Mouse (Mus musculus): ENCODE data around the gene Vipr2. TPM values are rescaled to one million over a fixed set of nuclear protein-coding genes. Genes with fewer than 3 reads are reported as not detected.

The Vipr2 gene
- polyA plus RNA-seq, 1 experiment from 2014 or later: 1.4 TPM

DNA sequence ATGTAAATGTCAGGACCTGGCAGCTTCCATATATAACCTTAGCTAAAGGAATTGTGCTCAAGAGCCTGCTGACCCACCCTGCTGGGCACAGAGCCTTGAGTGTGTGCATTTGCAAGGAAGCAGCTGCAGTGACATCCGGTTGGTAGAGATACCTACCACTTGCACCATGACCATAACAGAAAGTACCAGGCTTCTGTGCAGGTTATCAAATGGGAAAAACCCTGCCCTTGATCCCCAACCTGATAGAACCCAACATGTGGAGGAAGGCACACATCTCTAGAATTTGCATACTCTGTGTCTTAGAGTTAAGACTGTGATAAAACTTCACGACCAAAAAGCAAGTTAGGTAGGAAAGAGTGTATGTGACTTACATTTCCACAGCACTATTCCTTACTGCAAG is 63.1 kb downstream of the Vipr2 start:
- H3K4me3 ChIP-seq (ENCODE audit: low read depth, low read length): no peak overlapping the region
- no peak overlapping the region for H3K9ac ChIP-seq (ENCODE audit: low read length)
- no peaks in the 10 kb centered on the region for H3K27me3 ChIP-seq (ENCODE audit: control insufficient read depth, insufficient read depth, low read length)
- 95% methylated on average over 2 of the region's 2 CpGs for WGBS
- H3K27ac ChIP-seq (ENCODE audit: low read depth, low read length): no peak overlapping the region
- no peak overlapping the region for H3K4me2 ChIP-seq (ENCODE audit: low read depth)
- no peaks in the 10 kb centered on the region for H3K9me3 ChIP-seq (ENCODE audit: control insufficient read depth, low read length)
- no peaks in the 10 kb centered on the region for H3K4me1 ChIP-seq (ENCODE audit: control insufficient read depth, insufficient read depth, low read length)
- ATAC-seq (ENCODE audit: insufficient read depth, low FRiP score, low TSS enrichment): no peak
- no peaks in the 10 kb centered on the region for H3K36me3 ChIP-seq (ENCODE audit: control insufficient read depth, insufficient read depth, low read length)
- DNase-seq (ENCODE audit: low spot score): no peak

DNA sequence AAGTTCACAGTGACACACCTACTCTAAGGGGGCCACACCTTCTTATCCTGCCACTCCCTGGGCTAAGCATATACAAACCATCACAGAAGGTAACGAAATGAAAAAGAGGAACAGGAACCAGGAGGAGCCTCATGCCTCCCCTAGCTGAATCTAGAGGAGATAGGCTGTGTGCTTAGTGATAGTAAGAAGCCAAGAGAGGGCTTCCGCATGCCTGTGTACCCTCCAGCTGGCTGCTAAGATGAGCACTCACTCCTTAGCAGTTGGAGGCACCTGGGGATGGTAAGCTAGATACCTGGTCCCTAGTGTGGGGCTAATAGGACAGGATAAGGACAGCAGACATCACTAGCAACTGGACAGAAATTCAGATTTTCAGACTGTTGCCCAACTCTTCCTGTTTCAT is 64.3 kb downstream of the Vipr2 start:
- Histone ChIP-seq H3K4me2 (ENCODE audit: low read depth) (no peak overlapping the region), H3K27ac (ENCODE audit: low read depth, low read length) (no peak overlapping the region), H3K4me3 (ENCODE audit: low read depth, low read length) (no peak overlapping the region), H3K27me3 (ENCODE audit: control insufficient read depth, insufficient read depth, low read length) (no peaks in the 10 kb centered on the region), H3K9me3 (ENCODE audit: control insufficient read depth, low read length) (no peaks in the 10 kb centered on the region), H3K36me3 (ENCODE audit: control insufficient read depth, insufficient read depth, low read length) (no peaks in the 10 kb centered on the region), H3K9ac (ENCODE audit: low read length) (no peak overlapping the region), H3K4me1 (ENCODE audit: control insufficient read depth, insufficient read depth, low read length) (no peaks in the 10 kb centered on the region)
- ATAC-seq (ENCODE audit: insufficient read depth, low FRiP score, low TSS enrichment) (no peak), DNase-seq (ENCODE audit: low spot score) (no peak)
- WGBS: 90% methylated on average over 2 of the region's 2 CpGs

DNA sequence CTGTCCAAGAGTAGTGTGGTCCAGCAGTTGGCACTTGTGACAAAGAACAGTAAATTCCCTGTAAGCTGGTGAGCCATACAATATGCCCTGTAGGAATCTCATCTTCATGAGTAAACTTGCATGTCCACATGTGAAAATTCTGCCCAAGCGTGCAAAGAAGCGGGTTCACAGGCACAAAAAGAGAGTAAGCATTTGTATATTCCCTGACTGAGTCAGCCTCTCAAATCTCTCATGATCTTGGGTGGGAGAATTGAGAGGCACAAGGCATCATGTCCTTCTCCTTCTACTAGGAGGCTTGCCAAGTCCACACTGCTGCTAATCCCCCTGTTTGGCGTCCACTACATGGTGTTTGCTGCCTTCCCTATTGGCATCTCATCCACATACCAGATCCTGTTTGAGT is 64.9 kb downstream of the Vipr2 start:
- Histone ChIP-seq H3K4me3 (ENCODE audit: low read depth, low read length) (no peak overlapping the region), H3K9me3 (ENCODE audit: control insufficient read depth, low read length) (no peaks in the 10 kb centered on the region), H3K9ac (ENCODE audit: low read length) (no peak overlapping the region), H3K4me2 (ENCODE audit: low read depth) (no peak overlapping the region), H3K4me1 (ENCODE audit: control insufficient read depth, insufficient read depth, low read length) (no peaks in the 10 kb centered on the region), H3K27ac (ENCODE audit: low read depth, low read length) (no peak overlapping the region), H3K36me3 (ENCODE audit: control insufficient read depth, insufficient read depth, low read length) (no peaks in the 10 kb centered on the region), H3K27me3 (ENCODE audit: control insufficient read depth, insufficient read depth, low read length) (no peaks in the 10 kb centered on the region)
- 85% methylated on average over 3 of the region's 3 CpGs for WGBS
- no peak for ATAC-seq (ENCODE audit: insufficient read depth, low FRiP score, low TSS enrichment)
- no peak for DNase-seq (ENCODE audit: low spot score)

DNA sequence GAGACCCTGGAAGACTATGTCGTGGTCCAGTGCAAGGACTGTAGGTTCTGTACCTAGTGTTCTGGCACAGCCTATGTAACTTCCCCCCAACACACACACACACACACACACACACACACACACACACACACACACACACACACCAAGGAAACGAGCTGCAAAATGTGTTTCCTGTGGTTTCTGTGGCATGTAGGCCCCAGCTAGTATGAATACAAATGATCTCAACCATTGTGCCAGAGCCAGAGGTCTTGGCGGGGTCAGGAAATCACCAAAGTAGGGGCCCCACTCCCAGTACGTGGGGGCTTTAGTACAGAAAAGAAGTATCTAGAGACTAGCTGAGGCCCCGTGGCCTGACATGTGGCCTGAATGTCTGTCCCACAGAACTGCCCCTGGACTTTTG is 67.7 kb downstream of the Vipr2 start:
- Histone ChIP-seq H3K9me3 (ENCODE audit: control insufficient read depth, low read length) (no peaks in the 10 kb centered on the region), H3K27me3 (ENCODE audit: control insufficient read depth, insufficient read depth, low read length) (no peaks in the 10 kb centered on the region), H3K9ac (ENCODE audit: low read length) (no peak overlapping the region), H3K36me3 (ENCODE audit: control insufficient read depth, insufficient read depth, low read length) (no peaks in the 10 kb centered on the region), H3K4me3 (ENCODE audit: low read depth, low read length) (no peak overlapping the region), H3K4me2 (ENCODE audit: low read depth) (no peak overlapping the region), H3K4me1 (ENCODE audit: control insufficient read depth, insufficient read depth, low read length) (no peaks in the 10 kb centered on the region), H3K27ac (ENCODE audit: low read depth, low read length) (no peak overlapping the region)
- DNase-seq (ENCODE audit: low spot score) (no peak), ATAC-seq (ENCODE audit: insufficient read depth, low FRiP score, low TSS enrichment) (no peak)
- 62% methylated on average over 5 of the region's 5 CpGs for WGBS

DNA sequence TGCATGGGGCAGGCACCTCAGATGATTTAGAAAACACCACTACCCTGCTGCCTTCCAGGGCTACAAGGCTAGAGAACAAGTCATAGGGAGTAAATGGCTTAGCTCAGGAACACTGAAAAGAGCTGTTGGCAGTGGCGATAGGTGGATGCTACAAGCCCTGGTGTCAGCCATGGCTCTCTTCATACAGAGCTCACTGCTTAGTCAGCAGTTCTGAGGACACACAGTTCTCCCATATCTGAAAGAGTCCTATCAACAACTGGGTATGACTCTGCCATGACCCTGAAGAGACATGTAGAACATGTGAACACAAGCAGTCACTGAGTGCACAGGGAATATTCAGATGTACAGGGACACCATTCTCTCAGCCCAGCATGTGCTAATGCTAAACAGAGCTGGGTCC is 68.2 kb downstream of the Vipr2 start:
- Histone ChIP-seq H3K9ac (ENCODE audit: low read length) (no peak overlapping the region), H3K9me3 (ENCODE audit: control insufficient read depth, low read length) (no peaks in the 10 kb centered on the region), H3K27ac (ENCODE audit: low read depth, low read length) (no peak overlapping the region), H3K4me3 (ENCODE audit: low read depth, low read length) (no peak overlapping the region), H3K27me3 (ENCODE audit: control insufficient read depth, insufficient read depth, low read length) (no peaks in the 10 kb centered on the region), H3K36me3 (ENCODE audit: control insufficient read depth, insufficient read depth, low read length) (no peaks in the 10 kb centered on the region), H3K4me1 (ENCODE audit: control insufficient read depth, insufficient read depth, low read length) (no peaks in the 10 kb centered on the region), H3K4me2 (ENCODE audit: low read depth) (no peak overlapping the region)
- ATAC-seq (ENCODE audit: insufficient read depth, low FRiP score, low TSS enrichment): no peak
- 96% methylated on average over 1 of the region's 1 CpGs for WGBS
- no peak for DNase-seq (ENCODE audit: low spot score)

DNA sequence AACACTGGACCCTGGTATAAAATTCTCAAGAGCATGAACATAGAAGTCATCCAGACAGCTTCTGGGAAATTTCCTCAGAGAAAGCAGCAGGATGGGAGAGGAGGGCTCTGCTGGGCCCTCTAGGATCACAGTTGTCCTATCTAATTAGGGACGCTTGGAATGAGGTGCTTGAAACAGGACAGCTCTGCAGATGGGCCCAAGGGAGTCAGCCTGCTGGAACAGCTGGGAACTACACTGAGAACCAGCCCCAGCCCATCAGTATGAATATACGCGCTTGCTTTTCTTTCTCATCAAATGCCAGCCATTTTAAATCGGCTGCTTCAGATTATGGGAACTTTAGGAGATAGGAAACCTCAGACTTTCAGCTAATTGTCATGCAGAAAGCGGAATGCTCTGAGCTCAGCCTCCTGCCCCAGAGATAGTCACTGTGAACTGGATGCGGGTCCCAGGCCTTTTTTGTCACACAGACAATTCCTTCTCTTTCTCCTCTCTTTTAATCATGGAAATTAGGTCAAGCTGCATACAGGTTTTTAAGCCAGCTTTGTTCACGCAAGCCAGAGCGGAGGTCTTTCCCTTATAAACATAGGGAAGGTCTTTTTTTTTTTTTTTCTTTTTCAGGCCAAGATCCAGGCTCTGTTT is 69.6 kb downstream of the Vipr2 start:
- Histone ChIP-seq H3K9me3 (ENCODE audit: control insufficient read depth, low read length) (no peaks in the 10 kb centered on the region), H3K27me3 (ENCODE audit: control insufficient read depth, insufficient read depth, low read length) (no peaks in the 10 kb centered on the region), H3K36me3 (ENCODE audit: control insufficient read depth, insufficient read depth, low read length) (no peaks in the 10 kb centered on the region), H3K27ac (ENCODE audit: low read depth, low read length) (no peak overlapping the region), H3K4me2 (ENCODE audit: low read depth) (no peak overlapping the region), H3K4me3 (ENCODE audit: low read depth, low read length) (no peak overlapping the region), H3K4me1 (ENCODE audit: control insufficient read depth, insufficient read depth, low read length) (no peaks in the 10 kb centered on the region), H3K9ac (ENCODE audit: low read length) (0 out of 2 replicates have a peak overlapping the region, but pooled peaks have one; percentile 22)
- ATAC-seq (ENCODE audit: insufficient read depth, low FRiP score, low TSS enrichment) (peak; percentile 59), DNase-seq (ENCODE audit: low spot score) (peak; percentile 26)
- 56% methylated on average over 8 of the region's 8 CpGs for WGBS

- WGBS: 93% methylated on average over 9 of the region's 9 CpGs
- Histone ChIP-seq H3K4me1 (ENCODE audit: control insufficient read depth, insufficient read depth, low read length) (no peaks in the 10 kb centered on the region), H3K36me3 (ENCODE audit: control insufficient read depth, insufficient read depth, low read length) (no peaks in the 10 kb centered on the region), H3K27ac (ENCODE audit: low read depth, low read length) (no peak overlapping the region), H3K9me3 (ENCODE audit: control insufficient read depth, low read length) (no peaks in the 10 kb centered on the region), H3K9ac (ENCODE audit: low read length) (no peak overlapping the region), H3K4me2 (ENCODE audit: low read depth) (no peak overlapping the region), H3K27me3 (ENCODE audit: control insufficient read depth, insufficient read depth, low read length) (no peaks in the 10 kb centered on the region), H3K4me3 (ENCODE audit: low read depth, low read length) (no peak overlapping the region)
- ATAC-seq (ENCODE audit: insufficient read depth, low FRiP score, low TSS enrichment): no peak
- no peak for DNase-seq (ENCODE audit: low spot score)
Observed at GRCm38 (mm10) chr12:116152866-116153428, 75.4 kb downstream of the Vipr2 start.

- no peaks in the 10 kb centered on the region for H3K27me3 ChIP-seq (ENCODE audit: control insufficient read depth, insufficient read depth, low read length)
- no peak overlapping the region for H3K4me2 ChIP-seq (ENCODE audit: low read depth)
- DNase-seq (ENCODE audit: low spot score): no peak
- no peak overlapping the region for H3K9ac ChIP-seq (ENCODE audit: low read length)
- no peak overlapping the region for H3K4me3 ChIP-seq (ENCODE audit: low read depth, low read length)
- no peaks in the 10 kb centered on the region for H3K36me3 ChIP-seq (ENCODE audit: control insufficient read depth, insufficient read depth, low read length)
- H3K9me3 ChIP-seq (ENCODE audit: control insufficient read depth, low read length): no peaks in the 10 kb centered on the region
- no peak overlapping the region for H3K27ac ChIP-seq (ENCODE audit: low read depth, low read length)
- no peaks in the 10 kb centered on the region for H3K4me1 ChIP-seq (ENCODE audit: control insufficient read depth, insufficient read depth, low read length)
- WGBS: 86% methylated on average over 7 of the region's 7 CpGs
- ATAC-seq (ENCODE audit: insufficient read depth, low FRiP score, low TSS enrichment): no peak
Observed at GRCm38 (mm10) chr12:116156792-116157532, 79.4 kb downstream of the Vipr2 start.

DNA sequence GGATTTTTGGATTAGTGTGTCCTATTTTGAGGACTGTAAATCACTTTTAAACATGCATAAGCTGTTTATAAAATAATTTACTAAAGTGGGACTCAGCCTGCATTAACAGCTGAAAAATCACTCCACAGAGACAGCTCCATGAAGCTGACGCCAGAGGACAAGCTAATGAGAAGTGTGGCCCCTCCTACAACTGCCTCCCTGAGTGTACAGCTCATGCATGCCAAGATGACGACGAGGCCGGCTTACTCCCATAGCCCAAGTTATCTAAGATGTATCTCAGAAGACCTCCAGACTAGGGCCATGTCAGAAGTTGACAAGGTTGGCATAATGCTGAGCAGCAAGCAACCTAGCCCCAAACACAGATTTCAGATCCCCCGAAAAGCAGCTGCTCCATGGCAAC is 81.7 kb downstream of the Vipr2 start:
- WGBS: 79% methylated on average over 5 of the region's 5 CpGs
- no peak overlapping the region for H3K9ac ChIP-seq (ENCODE audit: low read length)

More for the DNA sequence above, 81.7 kb downstream of the Vipr2 start:
- H3K4me2 ChIP-seq (ENCODE audit: low read depth): no peak overlapping the region
- no peak for DNase-seq (ENCODE audit: low spot score)
- no peak overlapping the region for H3K4me3 ChIP-seq (ENCODE audit: low read depth, low read length)
- H3K27ac ChIP-seq (ENCODE audit: low read depth, low read length): no peak overlapping the region
- no peaks in the 10 kb centered on the region for H3K27me3 ChIP-seq (ENCODE audit: control insufficient read depth, insufficient read depth, low read length)
- ATAC-seq (ENCODE audit: insufficient read depth, low FRiP score, low TSS enrichment): no peak
- H3K36me3 ChIP-seq (ENCODE audit: control insufficient read depth, insufficient read depth, low read length): no peaks in the 10 kb centered on the region
- no peaks in the 10 kb centered on the region for H3K4me1 ChIP-seq (ENCODE audit: control insufficient read depth, insufficient read depth, low read length)
- no peaks in the 10 kb centered on the region for H3K9me3 ChIP-seq (ENCODE audit: control insufficient read depth, low read length)
